Mouse (Mus musculus) ovary, adult 10 weeks (tissue): ENCODE data around the gene Vmn1r88. TPM values are rescaled to one million over a fixed set of nuclear protein-coding genes. Genes with fewer than 3 reads are reported as not detected.

ENCODE experiments used
- polyA plus RNA-seq: library from polyadenylated mRNA; stranded (reverse); fragments of 350-450 nt; fragmentation: Illumina TruSeq; extraction: RNeasy Lipid Tissue Mini Kit (QIAGEN cat#74804); gene quantifications from one replicate; pipeline ENCODE4 v1.2.3, GENCODE M21; 2014

The Vmn1r88 gene
- polyA plus RNA-seq = 0.09 TPM

DNA sequence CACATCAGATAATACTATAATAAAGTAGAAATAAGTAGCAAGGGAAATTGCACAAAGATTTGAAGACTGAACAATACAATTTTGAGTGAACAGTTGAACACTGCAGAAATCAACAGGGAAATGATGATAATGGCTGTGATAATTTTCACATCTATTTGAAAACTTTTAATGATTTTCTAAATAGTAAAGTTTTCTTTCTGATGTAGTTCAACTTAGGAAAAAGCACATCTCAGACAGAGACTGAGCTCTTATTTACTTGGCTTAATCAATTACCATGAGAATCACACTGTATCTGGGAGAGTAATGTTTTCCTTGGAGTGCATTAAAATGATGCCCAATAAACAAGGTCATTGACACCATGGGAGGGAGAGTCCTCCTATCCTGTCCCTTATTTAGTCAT, at the start of gene Vmn1r88:
TSS of gene Vmn1r88 (plus strand) at position 301 of the 400 bp plus-strand sequence.

GRCm38 (mm10) chr7:13119817-13120216, 39.6 kb upstream of the Vmn1r88 start, which contains the start of gene Vmn1r86:
Gene Vmn1r86, minus strand, starts transcription at chr7:13119917.

DNA sequence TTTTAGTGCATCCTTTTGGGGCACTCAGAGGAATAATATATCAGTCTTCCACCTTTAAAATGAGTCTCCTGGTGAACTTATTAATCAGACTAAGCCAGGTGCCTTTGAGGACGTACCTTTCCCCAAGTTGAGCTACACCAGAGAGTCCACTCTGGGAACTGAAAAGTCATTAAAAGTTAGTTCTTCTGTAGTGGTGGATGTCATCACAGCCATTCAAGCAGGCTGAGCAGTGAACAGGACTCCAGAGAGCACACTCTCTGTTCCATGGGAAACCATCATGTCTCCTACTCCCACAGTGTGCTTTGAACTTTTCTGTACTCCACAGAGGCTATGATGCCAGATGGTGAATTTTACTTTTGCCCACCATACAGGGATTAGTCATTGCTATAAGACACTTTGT, 19.3 kb upstream of the Vmn1r88 start, which contains the start of gene Vmn1r87:
TSS of gene Vmn1r87 (minus strand) at position 101 of the 400 bp plus-strand sequence.

DNA sequence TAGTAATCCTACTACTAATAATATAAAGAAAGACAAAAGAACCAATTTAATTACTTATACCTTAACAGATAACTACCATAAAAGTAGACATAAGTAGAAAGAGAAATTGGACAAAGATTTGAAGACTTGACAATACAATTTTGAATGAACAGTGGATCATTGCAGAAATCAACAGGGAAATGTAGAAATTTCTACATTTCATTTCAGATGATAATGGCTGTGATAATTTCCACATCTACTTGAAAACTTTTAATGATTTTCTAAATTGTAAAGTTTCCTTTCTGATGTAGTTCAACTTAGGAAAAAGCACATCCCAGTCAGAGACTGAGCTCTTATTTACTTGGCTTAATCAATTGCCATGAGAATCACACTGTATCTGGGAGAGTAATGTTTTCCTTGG, 53.4 kb downstream of the Vmn1r88 start, which contains the start of gene Vmn1r89:
TSS of gene Vmn1r89 (plus strand) at position 301 of the 400 bp plus-strand sequence.

Other genes starting within 250 kb of the Vmn1r88 start
- 21.9 TPM for gene Rps5, start 237.3 kb upstream of the Vmn1r88 start, polyA plus RNA-seq
- 0.17 TPM for gene Rnf225, start 232.2 kb upstream of the Vmn1r88 start, polyA plus RNA-seq
- gene Zfp324, start 193.7 kb upstream of the Vmn1r88 start, polyA plus RNA-seq = 5.0 TPM
- gene Zfp446, start 181.7 kb upstream of the Vmn1r88 start, polyA plus RNA-seq = 4.0 TPM
- not detected for gene Slc27a5, start 161.4 kb upstream of the Vmn1r88 start, polyA plus RNA-seq
- 46.6 TPM for gene Trim28, start 160.5 kb upstream of the Vmn1r88 start, polyA plus RNA-seq
- gene Zbtb45, start 149.5 kb upstream of the Vmn1r88 start, polyA plus RNA-seq = 0.71 TPM
- gene Chmp2a, start 124.8 kb upstream of the Vmn1r88 start, polyA plus RNA-seq = 69.3 TPM
- gene Ube2m, start 121.3 kb upstream of the Vmn1r88 start, polyA plus RNA-seq = 71.0 TPM
- 0.46 TPM for gene Mzf1, start 104.8 kb upstream of the Vmn1r88 start, polyA plus RNA-seq
- not detected for gene Vmn1r85, start 64.4 kb upstream of the Vmn1r88 start, polyA plus RNA-seq
- not detected for gene Vmn1r86, start 39.7 kb upstream of the Vmn1r88 start, polyA plus RNA-seq
- gene Vmn1r87, start 19.4 kb upstream of the Vmn1r88 start, polyA plus RNA-seq = not detected
- gene Vmn1r89, start 53.5 kb downstream of the Vmn1r88 start, polyA plus RNA-seq = not detected
- 31.7 TPM for gene Lig1, start 117.7 kb downstream of the Vmn1r88 start, polyA plus RNA-seq
- 8.6 TPM for gene Zswim9, start 119.2 kb downstream of the Vmn1r88 start, polyA plus RNA-seq
- 73.4 TPM for gene Pla2g4c, start 165.1 kb downstream of the Vmn1r88 start, polyA plus RNA-seq
- gene Cabp5, start 238.6 kb downstream of the Vmn1r88 start, polyA plus RNA-seq = not detected